Mouse (Mus musculus) stomach, postnatal 0 days (tissue): ENCODE measurements around the gene Cd63. TPM values are rescaled to one million over a fixed set of nuclear protein-coding genes. Genes with fewer than 3 reads are reported as not detected.

Experiments
- ATAC-seq: fragments of 200-750 bp; cut with Nextera tagmentation; 2 replicates; pipeline ENCODE4 v1.8.0; 2017; ENCODE audit not compliant: low FRiP score, low TSS enrichment
- DNase-seq: peaks from one replicate; pipeline ENCODE4 v3.0.0-alpha.2; 2016; ENCODE audit warnings: low spot score
- H3K27ac ChIP-seq: fragments of 300-500 bp; sonication (generic); replicated peaks from 2 replicates; pipeline ENCODE4 v1.5.1; 2014; ENCODE audit warnings: mild to moderate bottlenecking, control low read depth
- H3K27me3 ChIP-seq: fragments of 300-500 bp; sonication (generic); 2 replicates; pipeline ENCODE4 v1.6.1; 2014; ENCODE audit warnings: low read length; ENCODE audit not compliant: control insufficient read depth, insufficient read depth
- H3K36me3 ChIP-seq: fragments of 300-500 bp; sonication (generic); 2 replicates; pipeline ENCODE4 v1.6.1; 2014; ENCODE audit warnings: low read length, mixed read lengths; ENCODE audit not compliant: control insufficient read depth, insufficient read depth
- H3K4me1 ChIP-seq: fragments of 300-500 bp; sonication (generic); replicated peaks from 2 replicates; pipeline ENCODE4 v1.6.1; 2014; ENCODE audit warnings: antibody characterized with exemption; ENCODE audit not compliant: control insufficient read depth, insufficient read depth
- H3K4me2 ChIP-seq: fragments of 300-500 bp; sonication (generic); replicated peaks from 2 replicates; pipeline ENCODE4 v1.6.1; 2014; ENCODE audit warnings: low read depth, mild to moderate bottlenecking, control low read depth, moderate library complexity
- H3K4me3 ChIP-seq: fragments of 300-500 bp; sonication (generic); 2 replicates; pipeline ENCODE4 v1.5.1; 2014; ENCODE audit warnings: low read depth, low read length, control low read depth
- H3K9ac ChIP-seq: fragments of 300-500 bp; sonication (generic); 2 replicates; pipeline ENCODE4 v1.6.1; 2014; ENCODE audit warnings: mild to moderate bottlenecking, low read length, control low read depth, mixed read lengths
- H3K9me3 ChIP-seq: fragments of 300-500 bp; sonication (generic); 2 replicates; pipeline ENCODE4 v1.6.1; 2016; ENCODE audit warnings: low read length; ENCODE audit not compliant: control insufficient read depth
- CTCF ChIP-seq: IDR thresholded peaks from 2 replicates; pipeline ENCODE4 v1.5.1; 2016; ENCODE audit warnings: antibody characterized with exemption, low read depth, mild to moderate bottlenecking, moderate library complexity
- EP300 ChIP-seq: optimal IDR thresholded peaks from 2 replicates; pipeline ENCODE3; 2016; ENCODE audit warnings: antibody characterized with exemption
- WGBS: fragments of 180-500 bp; shearing (Covaris S2); extraction: QIAGEN DNeasy Blood & Tissue Kit; methylation state at CpG from one replicate; pipeline ENCODE4 v1.1.7; 2014; 5-methylcytosine and 5-hydroxymethylcytosine counted together
- polyA plus RNA-seq: library from polyadenylated mRNA; unstranded; fragments of >200 nt; fragmentation: Nextera tagmentation; extraction: Ambion mirVana; gene quantifications from 2 replicates; pipeline ENCODE4 v1.2.1, GENCODE M21; 2015

Cd63 gene
- polyA plus RNA-seq, 1 experiment from 2014 or later: 773 TPM

DNA sequence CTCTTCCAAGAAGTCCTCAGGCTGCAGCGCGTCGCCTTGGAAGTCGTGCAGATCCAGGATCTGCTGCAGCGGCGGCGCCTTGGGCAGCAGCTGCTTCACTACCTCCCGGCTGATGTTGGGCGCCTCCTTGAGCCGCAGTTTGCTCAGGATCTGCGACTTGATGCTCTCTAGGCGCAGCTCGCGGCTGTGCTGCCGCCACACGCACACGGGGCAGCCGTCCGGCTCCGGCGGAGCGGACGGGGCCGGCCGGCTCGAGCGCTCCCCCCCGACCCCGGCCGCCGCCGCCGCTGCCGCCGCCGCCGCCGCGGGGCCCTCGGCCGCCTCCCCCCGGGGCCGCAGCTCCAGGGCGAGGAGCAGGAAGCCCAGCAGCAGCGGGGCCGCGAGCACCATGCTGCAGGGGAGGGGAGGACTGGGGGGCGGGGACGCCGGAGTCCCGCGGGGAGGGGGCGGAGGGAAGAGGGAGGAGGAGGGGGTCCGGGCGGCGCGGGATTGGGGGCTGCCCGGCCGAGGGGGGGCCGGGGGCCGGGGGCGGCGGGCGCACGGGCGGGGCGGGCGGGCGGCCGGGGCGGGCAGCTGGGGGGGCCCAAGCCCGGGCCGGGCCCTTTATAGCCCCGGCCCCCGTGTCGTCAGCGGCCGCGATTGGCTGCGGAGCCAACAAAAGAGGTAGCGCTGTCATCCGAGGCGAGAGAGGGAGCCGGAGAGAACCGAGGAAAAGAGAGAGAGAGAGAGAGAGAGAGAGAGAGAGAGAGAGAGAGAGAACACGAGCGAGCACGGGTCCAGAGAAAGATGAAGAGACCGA is 9.3 kb upstream of the Cd63 start, which contains the start of gene Gdf11:
TSS of gene Gdf11 (minus strand) at position 423 of the 799 bp plus-strand sequence.
- Histone ChIP-seq H3K4me2 (peak within 1 kb of the TSS; percentile 74), H3K4me1 (0 out of 2 replicates have a peak, but pooled peaks cover 3% of the 10 kb centered on the region), H3K36me3 (no peaks in the 10 kb centered on the region; the same call in 1 of the 2 replicates), H3K27me3 (no peaks in the 10 kb centered on the region), H3K9ac (peak within 1 kb of the TSS; percentile 75), H3K27ac (peak within 1 kb of the TSS; percentile 71), H3K4me3 (peak within 1 kb of the TSS; percentile 51), H3K9me3 (no peaks in the 10 kb centered on the region)
- under 1% methylated on average over 52 of the region's 89 CpGs for WGBS
- ATAC-seq (peak; percentile 46), DNase-seq (peak; percentile 66)
- TF ChIP-seq CTCF (peak; percentile 26; the same call in 1 of the 2 replicates), EP300 (no peak)

DNA sequence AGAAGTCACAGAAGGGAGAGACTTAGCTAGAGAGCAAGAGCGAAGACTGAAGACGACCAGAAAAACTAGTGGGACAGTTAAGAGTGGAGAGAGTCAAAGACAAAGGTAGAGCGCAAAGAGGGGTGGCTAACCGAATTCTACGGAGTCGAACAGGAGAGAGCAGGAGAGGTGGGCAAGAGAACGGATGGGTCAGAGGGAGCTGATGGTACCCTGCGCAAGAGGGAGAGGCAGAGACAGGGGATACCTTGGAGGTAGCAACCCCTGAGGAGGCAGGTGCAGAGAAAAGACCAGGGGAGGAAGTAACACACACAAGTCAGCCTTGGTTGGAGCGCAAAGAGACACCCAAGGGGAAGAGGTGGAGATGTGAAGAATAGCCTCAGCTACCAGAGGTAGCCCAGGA is 8.5 kb upstream of the Cd63 start:
- Histone ChIP-seq H3K9me3 (no peaks in the 10 kb centered on the region), H3K27ac (no peak overlapping the region), H3K36me3 (no peaks in the 10 kb centered on the region; the same call in 1 of the 2 replicates), H3K4me2 (peak overlapping the region; percentile 74), H3K4me1 (0 out of 2 replicates have a peak, but pooled peaks cover 3% of the 10 kb centered on the region), H3K4me3 (peak overlapping the region; percentile 51), H3K9ac (peak overlapping the region; percentile 75; the same call in 1 of the 2 replicates), H3K27me3 (no peaks in the 10 kb centered on the region)
- TF ChIP-seq EP300 (no peak), CTCF (no peak)
- 8% methylated on average over 9 of the region's 9 CpGs for WGBS
- ATAC-seq (0 out of 2 replicates have a peak, but pooled peaks have one; percentile 8), DNase-seq (no peak)

DNA sequence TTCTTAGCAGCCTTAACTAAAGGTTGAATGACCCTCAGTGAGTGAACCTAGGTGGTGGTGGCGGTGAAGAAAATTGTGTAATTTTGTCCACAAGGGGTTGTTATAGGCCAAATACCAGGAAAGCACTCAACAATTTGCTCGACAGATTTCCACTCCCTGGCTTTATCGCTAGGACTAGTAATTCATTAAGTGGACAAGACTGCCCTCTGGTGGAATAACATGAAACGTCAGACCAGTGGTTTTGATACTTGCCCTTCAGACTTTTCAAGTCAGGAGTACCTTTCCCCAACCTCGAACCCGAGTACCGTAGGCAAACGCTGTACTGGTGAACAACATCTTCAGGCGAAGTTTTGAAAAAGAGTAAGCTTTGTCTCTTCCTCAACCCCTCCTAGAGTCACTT is 5.4 kb upstream of the Cd63 start:
- no peaks in the 10 kb centered on the region for H3K4me1 ChIP-seq
- ATAC-seq: 0 out of 2 replicates have a peak, but pooled peaks have one; percentile 33
- H3K9me3 ChIP-seq: no peaks in the 10 kb centered on the region
- no peaks in the 10 kb centered on the region for H3K36me3 ChIP-seq
- TF ChIP-seq CTCF (peak; percentile 83), EP300 (no peak)
- no peak overlapping the region for H3K4me3 ChIP-seq
- H3K27ac ChIP-seq: no peak overlapping the region
- peak overlapping the region; percentile 2; the same call in 1 of the 2 replicates for H3K4me2 ChIP-seq
- DNase-seq: peak; percentile 76
- no peaks in the 10 kb centered on the region for H3K27me3 ChIP-seq
- under 1% methylated on average over 9 of the region's 9 CpGs for WGBS
- no peak overlapping the region for H3K9ac ChIP-seq

DNA sequence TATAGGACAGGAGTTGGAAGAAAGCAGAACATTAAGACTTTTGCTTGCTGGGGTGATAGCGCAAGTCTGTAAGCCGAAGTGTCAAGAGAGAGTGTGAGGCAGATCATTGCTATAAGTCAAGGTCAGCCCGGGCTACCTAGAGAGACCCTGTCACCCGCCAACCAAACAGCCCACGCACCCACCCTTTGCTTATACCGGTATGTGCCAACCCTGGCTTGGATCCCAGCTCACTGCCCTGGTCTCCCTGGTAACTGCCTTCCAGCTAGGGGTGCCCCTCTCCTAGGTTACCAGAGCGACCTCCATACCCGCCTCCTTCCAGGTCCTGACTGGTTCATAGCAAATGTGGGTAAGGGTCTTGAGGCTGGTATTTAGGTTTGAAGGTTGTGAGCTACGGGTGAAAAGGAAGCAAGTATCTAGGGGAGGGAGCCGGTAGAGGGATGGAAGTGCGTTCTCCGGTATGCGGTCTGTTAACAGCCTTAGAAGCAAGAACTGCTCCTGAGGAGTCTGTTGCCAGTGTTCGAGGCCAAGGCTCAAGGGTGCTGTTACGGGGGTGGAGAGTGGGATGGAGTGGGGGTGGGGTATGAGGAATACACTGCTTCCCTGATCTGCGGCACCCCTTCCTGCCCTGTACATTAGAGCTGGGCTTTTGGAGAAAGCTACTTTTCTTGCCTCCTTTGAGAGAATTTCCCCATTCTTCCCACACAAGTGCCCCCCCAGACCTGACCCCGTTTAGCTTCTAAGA is 4.7 kb upstream of the Cd63 start:
- 10% methylated on average over 17 of the region's 17 CpGs for WGBS
- H3K9me3 ChIP-seq: no peaks in the 10 kb centered on the region
- H3K27me3 ChIP-seq: no peaks in the 10 kb centered on the region
- H3K4me3 ChIP-seq: no peak overlapping the region
- ATAC-seq (0 out of 2 replicates have a peak, but pooled peaks have one; percentile 5), DNase-seq (peak; percentile 24)
- H3K36me3 ChIP-seq: no peaks in the 10 kb centered on the region
- no peak for TF ChIP-seq EP300
- TF ChIP-seq CTCF: no peak
- no peak overlapping the region for H3K27ac ChIP-seq
- peak overlapping the region; percentile 2; the same call in 1 of the 2 replicates for H3K4me2 ChIP-seq
- no peaks in the 10 kb centered on the region for H3K4me1 ChIP-seq
- no peak overlapping the region for H3K9ac ChIP-seq

DNA sequence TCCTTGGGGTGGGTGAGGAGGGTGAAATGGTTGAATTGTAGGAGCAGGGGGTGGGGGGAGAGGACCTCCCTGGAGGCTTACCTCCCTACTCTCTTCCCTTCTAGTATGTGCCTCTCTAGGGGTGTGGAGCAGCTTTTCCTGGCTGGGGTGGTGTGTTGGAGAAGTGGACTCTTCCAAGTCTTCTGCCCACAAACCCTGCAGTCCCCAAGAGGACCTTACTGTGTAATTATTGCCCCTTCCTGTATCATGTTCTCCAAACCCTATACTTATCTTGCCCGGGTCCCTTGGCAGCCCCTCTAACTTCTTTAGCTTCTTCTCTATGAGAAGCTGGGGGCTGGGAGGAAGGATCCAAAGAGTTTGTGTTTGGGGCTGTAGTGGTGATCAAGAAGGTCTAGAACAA is 4.0 kb upstream of the Cd63 start:
- ATAC-seq (no peak), DNase-seq (no peak)
- Histone ChIP-seq H3K4me2 (no peak overlapping the region), H3K9me3 (no peaks in the 10 kb centered on the region), H3K4me3 (no peak overlapping the region), H3K27me3 (no peaks in the 10 kb centered on the region), H3K9ac (no peak overlapping the region), H3K36me3 (no peaks in the 10 kb centered on the region), H3K4me1 (no peaks in the 10 kb centered on the region), H3K27ac (no peak overlapping the region)
- WGBS: 45% methylated on average over 1 of the region's 1 CpGs
- TF ChIP-seq EP300 (no peak), CTCF (no peak)
